Mouse (Mus musculus) retina, embryonic 14.5 days (tissue): ENCODE measurements around the gene Gm42421.
A peak's percentile ranks its signal among the peaks of the same experiment; 100 is the strongest.

Source experiments
- DNase-seq: peaks from one replicate; pipeline ENCODE4 v3.0.0-alpha.2; 2015; ENCODE audit warnings: low spot score

Gm42421 gene

DNA sequence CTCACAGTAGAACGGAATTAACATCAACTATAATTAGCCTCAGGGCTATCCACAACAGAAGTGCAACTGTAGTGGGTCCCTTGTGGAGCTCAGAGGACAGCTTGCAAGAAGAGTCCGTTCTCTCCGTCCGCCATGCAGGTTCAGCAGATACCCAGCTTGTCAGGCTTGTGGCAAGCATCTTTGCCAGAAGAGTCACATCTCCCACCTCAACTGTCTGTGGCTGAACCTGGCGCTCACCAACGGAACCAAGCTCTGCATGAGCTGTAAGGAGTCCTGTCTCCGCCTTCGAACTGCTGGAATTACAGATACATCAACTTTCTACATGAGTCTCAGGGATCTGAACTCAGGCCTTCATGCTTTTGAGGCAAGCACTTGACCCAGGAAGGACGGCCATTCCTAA, 8.2 kb downstream of the Gm42421 start:
- no peak for DNase-seq

DNA sequence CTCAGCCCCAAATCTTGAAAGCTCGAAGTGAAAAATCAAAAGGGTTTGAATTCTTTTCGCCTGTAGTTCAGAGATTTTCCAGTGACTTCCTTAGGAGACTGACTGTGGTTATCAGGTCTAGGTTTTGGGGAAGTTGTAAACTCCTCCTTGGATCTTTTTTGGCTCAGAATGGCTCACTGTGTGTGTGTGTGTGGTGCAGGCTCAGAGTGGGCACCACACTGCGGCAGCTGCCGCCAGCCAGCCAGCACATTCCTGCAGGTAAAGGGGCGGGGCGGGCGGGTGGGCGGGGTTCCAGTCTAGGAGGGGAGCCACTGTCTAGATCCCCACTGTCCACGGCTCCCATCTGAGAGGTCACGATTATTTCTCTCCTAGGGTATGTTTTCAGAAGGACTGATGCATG, 13.6 kb downstream of the Gm42421 start:
- no peak for DNase-seq

- DNase-seq, result no peak
These were observed 15.5 kb downstream of the Gm42421 start for GRCm38 (mm10) chr5:143943231-143944125.

- no peak for DNase-seq
These were observed 20.4 kb downstream of the Gm42421 start for GRCm38 (mm10) chr5:143948361-143948760.

GRCm38 (mm10) chr5:143950016-143950415, 22.0 kb downstream of the Gm42421 start:
- no peak for DNase-seq

DNA sequence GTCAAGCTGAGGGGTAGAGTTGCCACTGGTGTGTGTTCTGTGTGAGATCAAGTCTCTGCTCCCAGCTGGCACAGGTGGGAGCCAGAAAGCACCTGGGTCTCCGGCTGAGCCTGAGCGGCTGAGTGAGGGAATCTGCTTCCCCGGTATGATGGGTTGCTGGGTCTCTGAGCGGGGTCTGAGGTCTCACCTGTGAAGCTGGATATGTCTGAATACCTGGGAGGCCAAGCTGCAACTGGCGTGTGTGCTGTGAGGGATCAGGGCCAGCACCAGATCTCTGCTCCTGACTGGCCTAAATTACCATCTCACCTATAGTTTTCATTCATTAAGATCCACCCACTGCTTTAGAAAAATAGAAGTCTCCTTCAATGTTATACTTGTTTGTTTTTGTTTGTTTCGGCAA, 29.1 kb downstream of the Gm42421 start:
- no peak for DNase-seq

DNA sequence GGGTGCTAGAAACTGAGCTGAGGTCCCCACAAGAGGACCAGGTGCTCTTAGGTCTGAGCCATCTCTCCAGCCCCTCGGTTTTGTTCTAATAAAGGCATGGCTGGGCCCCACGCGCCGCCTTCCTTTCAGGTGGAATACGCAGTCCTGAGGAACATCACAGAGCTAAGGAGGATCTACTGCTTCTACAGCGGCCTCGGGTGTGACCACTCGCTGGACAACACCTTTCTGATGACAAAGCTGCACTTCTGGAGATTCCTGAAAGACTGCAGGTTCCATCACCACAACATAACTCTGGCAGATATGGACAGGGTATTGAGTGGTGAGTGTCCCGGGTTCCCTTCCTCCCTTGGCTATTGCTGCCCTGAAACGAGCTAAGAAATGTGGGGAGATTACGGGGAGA, 31.6 kb downstream of the Gm42421 start:
- DNase-seq, result no peak

DNA sequence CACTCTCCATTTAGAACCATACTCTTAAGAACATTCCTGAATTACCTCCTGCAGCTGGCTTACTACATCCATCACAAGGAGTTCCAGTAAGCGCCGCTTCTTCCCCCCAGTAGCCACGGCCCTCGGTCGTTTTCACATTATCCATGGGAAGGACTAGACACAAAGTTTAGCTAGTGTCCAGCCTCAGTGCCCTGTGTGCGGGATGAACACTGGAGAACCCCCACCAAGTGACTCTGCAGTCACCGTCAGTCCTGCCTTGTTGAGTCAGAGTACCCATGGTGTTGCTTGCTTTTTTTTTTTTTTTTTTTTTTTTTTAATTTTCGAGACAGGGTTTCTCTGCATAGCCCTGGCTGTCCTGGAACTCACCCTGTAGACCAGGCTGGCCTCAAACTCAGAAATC, 33.2 kb downstream of the Gm42421 start:
- no peak for DNase-seq

DNA sequence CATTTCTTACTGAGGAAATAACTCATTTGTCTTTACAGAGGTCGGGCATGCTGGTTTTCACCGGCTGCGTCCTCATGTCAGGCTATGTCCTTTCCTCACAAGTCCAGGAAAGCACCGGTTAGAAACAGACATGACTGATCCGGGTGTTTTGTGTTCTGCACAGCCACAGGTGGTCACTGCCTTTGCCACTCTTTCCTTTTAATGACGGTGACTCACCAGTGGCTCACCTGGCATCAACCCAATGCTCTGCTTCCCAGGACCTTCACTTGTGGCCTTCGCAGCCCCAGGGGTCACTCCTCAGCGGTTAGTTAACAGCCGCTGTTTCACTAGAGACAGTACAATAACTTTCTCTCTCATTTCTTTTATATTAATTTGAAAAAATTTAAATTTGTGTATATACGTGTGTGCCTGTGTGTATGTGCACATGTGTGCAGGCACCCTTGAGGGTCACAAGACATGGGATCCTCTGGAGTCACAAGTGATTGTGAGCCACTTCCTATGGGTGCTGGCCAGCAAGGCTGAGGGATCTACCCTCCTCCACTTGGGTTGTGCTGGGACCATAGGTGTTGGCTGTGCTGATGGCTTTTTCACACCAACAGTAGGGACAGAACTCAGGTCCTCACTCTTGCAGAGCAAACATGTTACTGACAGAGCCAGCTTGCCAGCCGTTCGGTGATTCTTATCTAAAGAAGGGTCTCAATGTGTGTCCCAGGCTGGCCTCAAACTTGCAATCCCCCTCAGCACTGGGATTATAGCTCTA, 37.8 kb downstream of the Gm42421 start:
- DNase-seq, result no peak

DNA sequence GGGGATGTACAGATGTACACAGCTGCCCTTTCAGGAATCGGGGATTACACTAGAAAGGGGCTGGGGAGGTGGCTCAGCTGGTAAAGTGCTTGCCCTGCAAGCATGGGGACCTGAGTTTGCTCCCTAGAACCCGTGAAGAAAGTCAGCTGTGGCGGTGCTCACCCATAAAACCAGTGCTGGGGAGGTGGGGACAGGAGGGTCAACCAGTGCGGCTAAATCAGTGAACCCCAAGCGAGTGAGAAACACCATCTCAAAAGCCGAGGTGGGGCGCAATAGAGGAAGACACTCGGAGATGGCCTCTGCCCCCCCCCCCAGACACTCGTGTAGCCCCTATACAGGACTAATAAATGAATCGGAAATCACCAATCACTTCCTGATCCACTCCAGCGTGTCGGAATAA, 38.7 kb downstream of the Gm42421 start:
- DNase-seq, result no peak

- DNase-seq, result no peak
These were observed 44.7 kb downstream of the Gm42421 start for GRCm38 (mm10) chr5:143972628-143973027.

GRCm38 (mm10) chr5:143974931-143975630, 47.1 kb downstream of the Gm42421 start:
- peak; percentile 84 for DNase-seq

- no peak for DNase-seq
These were observed 47.6 kb downstream of the Gm42421 start for GRCm38 (mm10) chr5:143975631-143975933.

DNA sequence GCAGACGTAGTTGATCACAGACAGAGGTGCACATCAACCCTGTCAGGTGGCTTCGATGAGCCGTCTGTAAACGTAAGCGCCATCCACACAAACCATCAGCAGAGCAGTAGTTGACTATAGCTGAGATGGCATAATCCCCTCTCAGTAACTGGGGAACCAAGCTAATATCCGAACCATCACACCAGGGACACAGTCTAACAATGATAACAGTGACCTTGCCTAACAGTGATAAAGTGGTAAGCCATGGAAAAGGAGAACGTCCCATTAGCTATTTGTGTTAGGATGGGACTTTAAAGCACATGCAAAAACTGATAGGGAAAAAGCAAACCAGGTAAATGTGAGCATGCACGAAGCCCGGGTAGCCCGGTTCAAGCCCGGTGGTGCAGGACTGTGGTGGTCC, 48.3 kb downstream of the Gm42421 start:
- no peak for DNase-seq

DNA sequence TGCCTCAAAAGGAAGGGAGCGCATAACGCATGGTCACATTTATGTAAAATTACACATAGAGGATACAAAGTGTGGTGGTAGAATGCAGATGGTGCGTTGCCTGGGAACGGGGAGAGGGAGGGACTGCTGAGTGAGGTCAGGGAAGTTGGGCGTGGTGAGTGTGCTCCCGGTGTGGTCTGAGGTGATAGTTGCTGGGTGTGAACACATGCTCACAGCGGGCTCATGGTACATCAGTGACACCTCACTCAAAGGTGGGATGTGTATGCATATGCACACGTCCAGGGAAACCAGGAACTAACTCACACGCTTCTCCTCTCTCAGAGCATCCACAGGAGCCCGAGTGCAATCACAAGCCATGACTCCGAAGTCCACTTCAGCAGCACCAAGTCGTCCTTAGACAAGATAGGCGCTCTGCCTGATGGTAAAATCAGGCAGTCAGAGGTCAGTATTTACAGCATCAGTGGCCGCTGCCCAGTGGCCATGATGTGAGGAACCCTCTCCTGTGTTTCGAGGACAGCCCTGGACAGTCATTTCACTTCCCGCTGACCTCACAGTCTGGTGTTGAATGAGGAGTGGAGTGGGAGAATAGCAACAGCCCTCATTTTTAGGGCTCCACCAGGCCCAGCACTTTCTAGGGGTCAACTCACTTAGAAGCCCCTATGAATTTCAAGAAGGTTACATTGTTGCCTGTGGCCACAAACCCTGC, 48.9 kb downstream of the Gm42421 start:
- DNase-seq, result no peak

DNA sequence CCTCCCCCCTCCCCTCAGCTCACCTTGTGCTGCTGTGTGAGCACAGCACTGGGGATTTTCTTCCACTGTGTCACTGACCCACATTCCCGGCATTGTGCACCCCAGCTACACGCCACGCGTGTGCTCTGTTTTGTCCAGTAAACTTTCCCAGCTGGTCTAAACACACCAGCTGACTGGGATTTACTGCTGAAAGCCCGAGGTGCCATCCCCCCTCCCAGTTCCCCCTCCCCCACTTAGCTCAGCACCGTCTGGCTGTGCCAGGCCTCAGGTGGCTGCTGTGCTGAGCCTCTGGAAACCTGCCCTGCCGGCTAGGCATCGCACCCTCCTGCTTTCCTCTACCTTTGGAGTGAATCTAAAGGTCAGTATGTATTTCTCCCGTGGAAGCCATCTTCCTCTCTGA, 52.9 kb downstream of the Gm42421 start:
- peak; percentile 57 for DNase-seq

DNA sequence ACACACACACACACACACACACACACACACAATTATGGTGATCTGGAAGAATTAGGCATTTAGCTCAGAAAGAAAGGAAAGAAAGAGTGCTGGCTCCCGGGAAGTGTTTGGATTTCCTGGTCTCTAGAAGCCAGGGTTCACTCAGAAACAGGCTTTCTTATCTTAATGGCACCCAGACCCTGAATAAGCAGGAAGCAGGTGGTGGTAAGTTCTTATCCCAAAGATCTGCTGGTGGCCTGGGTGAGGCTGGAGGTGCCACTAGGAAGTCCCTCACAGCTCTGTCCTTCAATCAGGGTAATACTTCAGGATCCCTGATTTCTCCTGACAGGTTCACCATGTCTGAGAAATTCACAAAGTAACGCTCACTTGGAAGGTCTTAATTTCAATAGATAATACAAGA, 54.4 kb downstream of the Gm42421 start:
- no peak for DNase-seq

GRCm38 (mm10) chr5:143985381-143985780, 57.4 kb downstream of the Gm42421 start:
- no peak for DNase-seq
